38 mouse cellular contexts compared by ENCODE assay signal in the genomic region with DNA sequence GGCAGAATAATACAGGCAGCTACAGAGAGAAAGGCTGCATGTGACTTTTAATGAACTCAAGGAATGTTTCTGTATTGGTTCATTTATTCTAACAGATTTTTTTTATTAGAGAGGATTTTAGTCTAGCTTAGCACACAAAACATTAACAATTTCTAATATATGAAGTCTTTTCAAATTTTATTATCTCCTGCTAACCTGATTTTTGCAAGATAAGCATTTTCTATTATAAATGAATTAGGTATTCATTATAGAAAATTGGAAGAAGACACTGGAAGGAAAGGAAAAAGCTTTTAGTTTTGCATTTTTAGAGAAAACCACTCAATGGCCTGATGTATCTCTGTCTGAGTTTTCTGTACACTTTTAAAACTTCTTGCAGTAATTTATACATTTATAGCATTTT. TPM values are rescaled to one million over a fixed set of nuclear protein-coding genes. Genes with fewer than 3 reads are reported as not detected.
"Had no signal": no experiment of that assay in that cellular context is flagged by ENCODE, and none has a peak within 500 bp of the region (broad histone marks: within the 10 kb centered on the region; RNA-seq: fewer than 3 reads in every experiment).

No protein-coding gene starts in this region.

- H3K36me3 ChIP-seq: limb, embryonic 10.5 days; limb, embryonic 12.5 days; limb, embryonic 13.5 days; limb, embryonic 15.5 days; liver, embryonic 12.5 days; liver, embryonic 13.5 days; liver, embryonic 15.5 days; lung, embryonic 15.5 days; midbrain, embryonic 10.5 days; midbrain, embryonic 12.5 days; midbrain, embryonic 13.5 days; midbrain, embryonic 15.5 days; neural tube, embryonic 12.5 days had no signal

- H3K27ac ChIP-seq: limb, embryonic 10.5 days; limb, embryonic 12.5 days; limb, embryonic 13.5 days; limb, embryonic 15.5 days; liver, embryonic 12.5 days; liver, embryonic 13.5 days; liver, embryonic 14.5 days; liver, embryonic 15.5 days; lung, embryonic 15.5 days; macrophage; midbrain, embryonic 10.5 days; midbrain, embryonic 12.5 days; midbrain, embryonic 13.5 days; midbrain, embryonic 15.5 days; neural tube, embryonic 12.5 days had no signal

- H3K4me3 ChIP-seq: limb, embryonic 10.5 days; limb, embryonic 12.5 days; limb, embryonic 13.5 days; limb, embryonic 15.5 days; liver, embryonic 12.5 days; liver, embryonic 13.5 days; liver, embryonic 15.5 days; lung, embryonic 15.5 days; megakaryocyte, embryonic 14.5 days; midbrain, embryonic 10.5 days; midbrain, embryonic 12.5 days; midbrain, embryonic 13.5 days; midbrain, embryonic 15.5 days; myocyte; neural tube, embryonic 12.5 days had no signal

- H3K9me3 ChIP-seq: limb, embryonic 10.5 days; limb, embryonic 12.5 days; limb, embryonic 13.5 days; limb, embryonic 15.5 days; liver, embryonic 12.5 days; liver, embryonic 13.5 days; liver, embryonic 15.5 days; lung, embryonic 15.5 days; midbrain, embryonic 10.5 days; midbrain, embryonic 12.5 days; midbrain, embryonic 13.5 days; midbrain, embryonic 15.5 days; neural tube, embryonic 12.5 days had no signal

- H3K4me2 ChIP-seq: limb, embryonic 12.5 days; limb, embryonic 13.5 days; limb, embryonic 15.5 days; liver, embryonic 11.5 days; liver, embryonic 12.5 days; liver, embryonic 13.5 days; liver, embryonic 15.5 days; lung, embryonic 14.5 days; lung, embryonic 15.5 days; midbrain, embryonic 11.5 days; midbrain, embryonic 12.5 days; midbrain, embryonic 13.5 days; midbrain, embryonic 15.5 days; neural tube, embryonic 12.5 days had no signal

- H3K9ac ChIP-seq: limb, embryonic 12.5 days; limb, embryonic 13.5 days; limb, embryonic 15.5 days; liver, embryonic 12.5 days; liver, embryonic 13.5 days; liver, embryonic 14.5 days; liver, embryonic 15.5 days; liver, postnatal 0 days; lung, embryonic 14.5 days; lung, embryonic 15.5 days; midbrain, embryonic 12.5 days; midbrain, embryonic 13.5 days; midbrain, embryonic 15.5 days; neural tube, embryonic 12.5 days had no signal

- ATAC-seq: liver, embryonic 12.5 days; liver, postnatal 0 days; lung, postnatal 0 days; midbrain, embryonic 13.5 days; midbrain, embryonic 16.5 days had no signal

- H3K27me3 ChIP-seq: limb, embryonic 12.5 days; limb, embryonic 13.5 days; limb, embryonic 15.5 days; liver, embryonic 12.5 days; liver, embryonic 13.5 days; liver, embryonic 15.5 days; lung, embryonic 15.5 days; megakaryocyte, embryonic 14.5 days; midbrain, embryonic 12.5 days; midbrain, embryonic 13.5 days; midbrain, embryonic 15.5 days; neural tube, embryonic 12.5 days had no signal

- H3K4me1 ChIP-seq: limb, embryonic 10.5 days; limb, embryonic 12.5 days; limb, embryonic 13.5 days; limb, embryonic 15.5 days; liver, embryonic 12.5 days; liver, embryonic 13.5 days; liver, embryonic 15.5 days; lung, embryonic 15.5 days; megakaryocyte, embryonic 14.5 days; midbrain, embryonic 10.5 days; midbrain, embryonic 12.5 days; midbrain, embryonic 13.5 days; midbrain, embryonic 15.5 days; neural tube, embryonic 12.5 days had no signal

- DNase-seq: left cerebral cortex, postnatal 4 days; liver; liver, embryonic 13.5 days; liver, postnatal 0 days; lung, adult 18-20 months; lung, adult 2 months; lung, embryonic 14.5 days; lung, postnatal 10 days; lung, postnatal 14 days; lung, postnatal 36 days; lung, postnatal 4 days; midbrain, embryonic 14.5 days had no signal

RNA-seq across cellular contexts. Expression of a gene that starts 34.8 kb away (rescaled TPM):
- total RNA-seq: megakaryocyte progenitor cell, adult 5-6 weeks; megakaryocyte, adult 5-6 weeks; megakaryocyte-erythroid progenitor cell, adult 5-6 weeks; monocyte, adult 5-6 weeks had no signal
- polyA plus RNA-seq: limb, embryonic 10.5 days; liver, adult 2 months; liver, embryonic 11.5 days; liver, embryonic 12.5 days; liver, embryonic 14.5 days; liver, embryonic 16.5 days; liver, postnatal 0 days; lung, embryonic 14.5 days; lung, postnatal 0 days; macrophage; myocyte had no signal
